ENCODE assay signal across 16 mouse cellular contexts in genomic region chr4:68942938-68943337, GRCm38 (mm10). TPM values are rescaled to one million over a fixed set of nuclear protein-coding genes. Genes with fewer than 3 reads are reported as not detected.
"Had no signal": no experiment of that assay in that cellular context is flagged by ENCODE, and none has a peak within 500 bp of the region (broad histone marks: within the 10 kb centered on the region; RNA-seq: fewer than 3 reads in every experiment).

No protein-coding gene starts in this region.

- ATAC-seq: liver, postnatal 0 days; lung, postnatal 0 days; midbrain, embryonic 13.5 days; midbrain, embryonic 15.5 days had no signal

- DNase-seq: liver, postnatal 0 days; lung, adult 2 months; lung, postnatal 14 days; lung, postnatal 36 days; right cerebral cortex, postnatal 14 days; right cerebral cortex, postnatal 4 days; spleen, adult 18-20 months; thymus, adult 18-20 months; thymus, postnatal 14 days; thymus, postnatal 36 days had no signal

RNA-seq across cellular contexts. Expression of gene Brinp1, which starts 11.3 kb away (rescaled TPM):
- total RNA-seq: megakaryocyte progenitor cell, adult 5-6 weeks; monocyte, adult 5-6 weeks; neutrophil, adult 5-6 weeks had no signal
